Mouse (Mus musculus) myocyte (in vitro differentiated cells): ENCODE results near the gene Fggy. TPM values are rescaled to one million over a fixed set of nuclear protein-coding genes. Genes with fewer than 3 reads are reported as not detected.

ENCODE experiments used
- H3K27me3 ChIP-seq: one replicate; pipeline ENCODE4 v1.6.1; 2011; ENCODE audit not compliant: control insufficient read depth, insufficient read depth, insufficient read length
- H3K36me3 ChIP-seq: one replicate; pipeline ENCODE4 v1.6.1; 2011; ENCODE audit not compliant: control insufficient read depth, insufficient read depth
- H3K4me2 ChIP-seq: one replicate; pipeline ENCODE4 v1.6.1; 2011; ENCODE audit warnings: low read depth, control low read depth
- H3K4me3 ChIP-seq: one replicate; pipeline ENCODE4 v1.5.1; 2011; ENCODE audit warnings: mild to moderate bottlenecking, control low read depth, moderate library complexity
- H3K79me2 ChIP-seq: one replicate; pipeline ENCODE4 v1.6.1; 2011; ENCODE audit not compliant: control insufficient read depth, insufficient read depth
- H3ac ChIP-seq: one replicate; pipeline ENCODE4 v1.6.1; 2011; ENCODE audit not compliant: control insufficient read depth, insufficient read length
- CEBPB ChIP-seq: IDR thresholded peaks from 2 replicates; pipeline ENCODE4 v1.6.1; 2011; ENCODE audit warnings: mild to moderate bottlenecking, moderate library complexity; ENCODE audit not compliant: poor library complexity, insufficient read depth, severe bottlenecking
- E2F4 ChIP-seq: IDR thresholded peaks from one replicate; pipeline ENCODE4 v1.6.1; 2011; ENCODE audit warnings: mild to moderate bottlenecking, control low read depth, moderate library complexity; ENCODE audit not compliant: insufficient read depth
- MAX ChIP-seq: IDR thresholded peaks from one replicate; pipeline ENCODE4 v1.6.1; 2011; ENCODE audit warnings: low read depth, mild to moderate bottlenecking, control low read depth
- MYOD1 ChIP-seq, 3 experiments: IDR thresholded peaks; one replicate each; pipeline ENCODE4 v1.6.1; 2011; ENCODE audit warnings: control low read depth in 2 of 3, low read depth in 2 of 3, mild to moderate bottlenecking in 2 of 3, moderate library complexity in 1 of 3; ENCODE audit not compliant: insufficient read length in 2 of 3, control insufficient read depth in 1 of 3
- MYOG ChIP-seq, 3 experiments: IDR thresholded peaks; one replicate each; pipeline ENCODE4 v1.6.1; 2011; ENCODE audit warnings: control low read depth in 2 of 3, low read depth in 2 of 3, mild to moderate bottlenecking in 2 of 3; ENCODE audit not compliant: insufficient read length in 2 of 3, control insufficient read depth in 1 of 3, insufficient read depth in 1 of 3
- POLR2A ChIP-seq: IDR thresholded peaks from one replicate; pipeline ENCODE4 v1.6.1; 2011; ENCODE audit warnings: low read depth, mild to moderate bottlenecking, control low read depth, moderate library complexity; ENCODE audit not compliant: insufficient read length
- POLR2AphosphoS2 ChIP-seq: IDR thresholded peaks from one replicate; pipeline ENCODE4 v1.6.1; 2011; ENCODE audit warnings: low read depth, control low read depth; ENCODE audit not compliant: insufficient read length
- REST ChIP-seq: IDR thresholded peaks from one replicate; pipeline ENCODE4 v1.6.1; 2011; ENCODE audit warnings: mild to moderate bottlenecking, control low read depth, moderate library complexity; ENCODE audit not compliant: insufficient read depth, insufficient read length
- SRF ChIP-seq: IDR thresholded peaks from one replicate; pipeline ENCODE4 v1.6.1; 2011; ENCODE audit warnings: low read depth; ENCODE audit not compliant: control insufficient read depth, insufficient read length
- TCF12 ChIP-seq: IDR thresholded peaks from one replicate; pipeline ENCODE4 v1.6.1; 2011; ENCODE audit warnings: mild to moderate bottlenecking, control low read depth; ENCODE audit not compliant: poor library complexity, insufficient read depth, severe bottlenecking
- TCF3 ChIP-seq: IDR thresholded peaks from one replicate; pipeline ENCODE4 v1.6.1; 2011; ENCODE audit warnings: low read depth, control low read depth; ENCODE audit not compliant: insufficient read length
- USF1 ChIP-seq: IDR thresholded peaks from one replicate; pipeline ENCODE4 v1.6.1; 2011; ENCODE audit warnings: low read depth, mild to moderate bottlenecking, control low read depth, moderate library complexity
- polyA plus RNA-seq: library from polyadenylated mRNA; unstranded; fragments of >200 nt; fragmentation: generic; extraction: Trizol; gene quantifications from one replicate; pipeline ENCODE4 v1.2.1, GENCODE M21; 2012; ENCODE audit warnings: missing spikeins

Gene Fggy
- polyA plus RNA-seq, 1 experiment, result 12.7 TPM

DNA sequence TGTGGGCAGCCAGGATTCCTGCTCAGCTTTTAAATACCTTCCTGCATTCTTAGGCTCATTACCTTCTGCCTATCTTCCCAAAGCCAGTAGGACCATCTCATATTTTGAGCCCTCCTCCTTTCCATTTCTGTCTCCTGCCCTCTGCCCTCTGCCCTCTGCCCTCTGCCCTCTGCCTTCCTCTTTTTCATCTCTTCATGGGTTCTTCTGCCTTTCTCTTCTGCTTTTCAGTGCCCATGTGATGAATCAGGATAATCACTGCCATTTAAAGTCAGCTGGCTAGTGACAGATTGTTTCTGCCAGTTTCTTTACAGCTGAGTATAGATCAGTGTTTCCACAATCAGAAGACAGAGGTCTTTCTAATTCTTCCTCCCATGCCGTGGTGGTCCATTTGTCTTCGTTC is 273.0 kb downstream of the Fggy start:
- H3K36me3 ChIP-seq, result no peaks in the 10 kb centered on the region
- H3K4me2 ChIP-seq, result no peak overlapping the region
- no peak overlapping the region for H3K4me3 ChIP-seq
- no peak overlapping the region for H3ac ChIP-seq
- TF ChIP-seq POLR2AphosphoS2 (no peak), SRF (no peak), TCF12 (no peak), MYOG (IDR thresholded peaks at IDR 0.05; ENCODE audit: control insufficient read depth in 1 of 3, insufficient read depth in 1 of 3, insufficient read length in 2 of 3, low read depth in 2 of 3) (no peak), MYOD1 (IDR thresholded peaks at IDR 0.05; ENCODE audit: control insufficient read depth in 1 of 3, insufficient read length in 2 of 3, low read depth in 2 of 3) (no peak), TCF3 (no peak), USF1 (no peak), E2F4 (no peak), CEBPB (no peak), MAX (no peak), REST (no peak), POLR2A (no peak)
- no peaks in the 10 kb centered on the region for H3K27me3 ChIP-seq
- H3K79me2 ChIP-seq, result no peaks in the 10 kb centered on the region

- H3K4me2 ChIP-seq, result no peak overlapping the region
- TF ChIP-seq USF1, result no peak
- TF ChIP-seq MYOG (IDR thresholded peaks at IDR 0.05; ENCODE audit: control insufficient read depth in 1 of 3, insufficient read depth in 1 of 3, insufficient read length in 2 of 3, low read depth in 2 of 3), result no peak
- TF ChIP-seq POLR2A, result no peak
- no peak for TF ChIP-seq MYOD1 (IDR thresholded peaks at IDR 0.05; ENCODE audit: control insufficient read depth in 1 of 3, insufficient read length in 2 of 3, low read depth in 2 of 3)
- no peak for TF ChIP-seq CEBPB
- TF ChIP-seq POLR2AphosphoS2, result no peak
- TF ChIP-seq TCF3, result no peak
- TF ChIP-seq SRF, result no peak
- TF ChIP-seq TCF12, result no peak
- TF ChIP-seq MAX, result no peak
- H3K4me3 ChIP-seq, result no peak overlapping the region
- H3K27me3 ChIP-seq, result no peaks in the 10 kb centered on the region
- H3K79me2 ChIP-seq, result no peaks in the 10 kb centered on the region
- no peak overlapping the region for H3ac ChIP-seq
- no peaks in the 10 kb centered on the region for H3K36me3 ChIP-seq
These were observed 282.6 kb downstream of the Fggy start for GRCm38 (mm10) chr4:95839860-95840259.

GRCm38 (mm10) chr4:95840389-95841053 is 283.2 kb downstream of the Fggy start:
- TF ChIP-seq MAX (no peak), USF1 (no peak), E2F4 (no peak), SRF (no peak), TCF3 (no peak), TCF12 (no peak), CEBPB (no peak), POLR2A (no peak), MYOD1 (IDR thresholded peaks at IDR 0.05; ENCODE audit: control insufficient read depth in 1 of 3, insufficient read length in 2 of 3, low read depth in 2 of 3) (no peak)
- no peak overlapping the region for H3K4me3 ChIP-seq
- H3K4me2 ChIP-seq, result no peak overlapping the region
- H3K79me2 ChIP-seq, result no peaks in the 10 kb centered on the region
- no peaks in the 10 kb centered on the region for H3K36me3 ChIP-seq
- H3ac ChIP-seq, result no peak overlapping the region
- no peaks in the 10 kb centered on the region for H3K27me3 ChIP-seq

DNA sequence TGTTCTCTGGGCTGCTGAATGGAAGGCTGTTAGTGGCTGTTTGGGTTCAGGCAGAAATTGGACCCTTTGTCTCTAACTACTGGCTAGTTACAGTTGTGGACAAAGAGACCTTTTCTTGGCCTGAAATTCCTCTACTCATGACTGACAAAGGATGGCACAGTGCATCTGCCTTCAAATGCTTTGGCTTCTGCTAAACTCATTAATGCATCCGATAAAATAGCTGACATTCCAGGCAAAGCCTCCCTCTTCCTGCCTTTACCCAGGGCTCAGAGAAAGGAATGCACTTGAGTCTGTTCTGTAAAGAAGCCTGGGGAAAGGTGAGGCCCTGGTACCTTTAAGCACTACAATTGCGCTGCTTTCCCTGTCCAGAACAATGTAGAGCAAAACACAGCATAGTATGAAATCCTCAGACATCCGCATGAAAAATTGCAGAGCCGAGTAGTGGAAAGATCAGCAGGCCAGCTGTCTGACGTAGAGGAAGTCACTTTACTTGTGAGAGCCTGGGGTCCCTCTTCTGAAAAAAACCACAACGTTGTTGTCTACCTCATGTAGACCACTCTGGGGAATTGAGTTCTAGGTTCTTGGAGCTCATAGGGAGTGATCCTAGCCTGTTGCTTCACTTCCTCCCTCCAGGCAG is 288.8 kb downstream of the Fggy start:
- Histone ChIP-seq H3K4me3 (no peak overlapping the region), H3K27me3 (no peaks in the 10 kb centered on the region), H3K36me3 (no peaks in the 10 kb centered on the region), H3ac (no peak overlapping the region), H3K4me2 (no peak overlapping the region), H3K79me2 (no peaks in the 10 kb centered on the region)
- TF ChIP-seq REST (no peak), MAX (no peak), MYOG (IDR thresholded peaks at IDR 0.05; ENCODE audit: control insufficient read depth in 1 of 3, insufficient read depth in 1 of 3, insufficient read length in 2 of 3, low read depth in 2 of 3) (no peak), TCF3 (no peak), E2F4 (no peak), TCF12 (no peak), SRF (no peak), POLR2AphosphoS2 (no peak), MYOD1 (IDR thresholded peaks at IDR 0.05; ENCODE audit: control insufficient read depth in 1 of 3, insufficient read length in 2 of 3, low read depth in 2 of 3) (no peak), POLR2A (no peak), CEBPB (no peak), USF1 (no peak)
